Mouse (Mus musculus) heart, embryonic 12.5 days (tissue): ENCODE results near the gene Dcx. TPM values are rescaled to one million over a fixed set of nuclear protein-coding genes. Genes with fewer than 3 reads are reported as not detected.

ENCODE experiments used
- ATAC-seq: fragments of 200-750 bp; cut with Nextera tagmentation; 2 replicates; pipeline ENCODE4 v1.8.0; 2017; ENCODE audit warnings: moderate TSS enrichment, moderate library complexity; ENCODE audit not compliant: insufficient number of reproducible peaks, low FRiP score
- H3K27ac ChIP-seq: fragments of 300-500 bp; sonication (generic); 2 replicates; pipeline ENCODE4 v1.5.1; 2016; ENCODE audit warnings: mild to moderate bottlenecking, moderate library complexity; ENCODE audit not compliant: poor library complexity, severe bottlenecking
- H3K27me3 ChIP-seq: fragments of 300-500 bp; sonication (generic); replicated peaks from 2 replicates; pipeline ENCODE4 v1.6.1; 2016; ENCODE audit warnings: mild to moderate bottlenecking, moderate library complexity
- H3K36me3 ChIP-seq: fragments of 300-500 bp; sonication (generic); 2 replicates; pipeline ENCODE4 v1.6.1; 2016; ENCODE audit warnings: mild to moderate bottlenecking, moderate library complexity
- H3K4me1 ChIP-seq: fragments of 300-500 bp; sonication (generic); replicated peaks from 2 replicates; pipeline ENCODE4 v1.6.1; 2016; ENCODE audit warnings: mild to moderate bottlenecking
- H3K4me2 ChIP-seq: fragments of 300-500 bp; sonication (generic); 2 replicates; pipeline ENCODE4 v1.6.1; 2016; ENCODE audit warnings: mild to moderate bottlenecking, moderate library complexity
- H3K4me3 ChIP-seq: fragments of 300-500 bp; sonication (generic); 2 replicates; pipeline ENCODE4 v1.5.1; 2016; ENCODE audit warnings: mild to moderate bottlenecking
- H3K9ac ChIP-seq: fragments of 300-500 bp; sonication (generic); 2 replicates; pipeline ENCODE4 v1.6.1; 2016; ENCODE audit warnings: mild to moderate bottlenecking, moderate library complexity
- H3K9me3 ChIP-seq: fragments of 300-500 bp; sonication (generic); replicated peaks from 2 replicates; pipeline ENCODE4 v1.6.1; 2016; ENCODE audit warnings: mild to moderate bottlenecking, moderate library complexity
- WGBS: fragments of 180-500 bp; shearing (Covaris S2); methylation state at CpG from one replicate; pipeline ENCODE4 v1.1.7; 2016; 5-methylcytosine and 5-hydroxymethylcytosine counted together
- polyA plus RNA-seq: library from polyadenylated mRNA; unstranded; fragments of >200 nt; fragmentation: Nextera tagmentation; extraction: Ambion mirVana; gene quantifications from 2 replicates; pipeline ENCODE4 v1.2.1, GENCODE M21; 2016

The Dcx gene
- polyA plus RNA-seq, 1 experiment from 2014 or later, result 0.75 TPM

DNA sequence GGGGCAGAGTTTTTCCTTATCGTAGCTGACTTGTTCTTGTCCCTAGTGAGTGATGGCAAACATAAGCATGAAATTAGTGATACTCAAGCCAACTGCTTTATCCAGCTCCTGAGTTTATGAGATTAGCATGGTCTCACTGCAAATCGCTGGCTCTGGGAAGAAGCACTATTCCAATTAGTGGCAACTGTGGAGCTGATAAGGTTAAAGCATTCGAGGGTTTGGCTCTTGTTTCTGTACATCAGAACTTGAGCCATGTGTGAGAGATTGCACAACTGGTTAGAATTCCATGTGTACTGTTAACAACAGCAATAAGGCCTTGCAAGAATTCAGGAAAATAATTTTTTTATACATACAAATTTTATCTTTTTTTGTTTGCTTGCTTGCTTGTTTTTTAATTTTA lies 39.9 kb downstream of the Dcx start:
- 37% methylated on average over 3 of the region's 3 CpGs for WGBS
- H3K27me3 ChIP-seq, result no peaks in the 10 kb centered on the region
- H3K9ac ChIP-seq, result no peak overlapping the region
- no peak for ATAC-seq
- no peak overlapping the region for H3K27ac ChIP-seq
- H3K36me3 ChIP-seq, result no peaks in the 10 kb centered on the region
- H3K9me3 ChIP-seq, result no peaks in the 10 kb centered on the region
- no peak overlapping the region for H3K4me3 ChIP-seq
- H3K4me2 ChIP-seq, result no peak overlapping the region
- no peaks in the 10 kb centered on the region for H3K4me1 ChIP-seq

DNA sequence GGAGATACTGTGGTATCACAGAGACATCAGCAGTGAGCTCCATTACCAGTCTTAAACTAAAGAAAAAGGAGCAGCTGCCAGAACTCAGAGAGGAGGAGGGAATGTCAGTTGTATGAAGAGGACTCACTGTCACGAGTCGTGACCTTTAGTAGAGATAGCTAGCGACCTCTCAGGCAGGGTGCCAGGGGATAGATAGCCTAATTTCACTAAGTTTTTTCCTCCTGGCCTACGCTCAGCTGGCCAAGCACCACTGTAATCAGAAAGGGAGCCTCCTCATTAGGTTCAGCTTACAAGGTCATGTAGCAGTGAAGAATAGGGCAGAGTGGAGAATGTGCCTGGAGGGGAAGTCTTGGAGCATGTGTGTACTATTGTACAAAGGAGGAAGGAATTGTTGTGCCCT lies 47.3 kb downstream of the Dcx start:
- Histone ChIP-seq H3K36me3 (no peaks in the 10 kb centered on the region), H3K4me1 (peaks cover 13% of the 10 kb centered on the region; the same call in 1 of the 2 replicates)

DNA sequence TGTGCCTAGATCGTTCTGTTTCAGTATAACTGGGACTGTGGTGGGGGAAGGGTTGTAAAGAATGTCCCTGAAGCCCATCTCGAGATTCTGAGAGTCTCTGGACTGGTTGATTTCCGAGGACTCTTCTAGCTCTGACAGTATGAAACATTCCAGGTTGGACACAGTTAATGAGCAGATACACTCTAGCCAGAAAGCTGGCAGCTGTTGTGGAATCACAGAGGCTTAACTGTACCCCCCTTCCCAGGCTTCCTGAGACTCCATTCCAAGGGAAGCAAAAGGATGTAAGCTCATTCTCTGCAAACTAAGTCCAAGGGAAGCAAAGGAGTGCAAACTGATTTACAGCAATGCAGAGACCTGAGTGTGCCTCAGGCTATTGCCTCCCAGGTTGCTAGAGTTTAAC lies 48.2 kb downstream of the Dcx start:
- ATAC-seq, result peak; percentile 42; the same call in 1 of the 2 replicates
- no peak overlapping the region for H3K27ac ChIP-seq
- H3K9ac ChIP-seq, result no peak overlapping the region
- peaks cover 13% of the 10 kb centered on the region; the same call in 1 of the 2 replicates for H3K4me1 ChIP-seq
- H3K4me2 ChIP-seq, result no peak overlapping the region
- no peaks in the 10 kb centered on the region for H3K9me3 ChIP-seq
- no peaks in the 10 kb centered on the region for H3K36me3 ChIP-seq
- H3K4me3 ChIP-seq, result no peak overlapping the region
- H3K27me3 ChIP-seq, result no peaks in the 10 kb centered on the region
- WGBS, result 13% methylated on average over 3 of the region's 3 CpGs

More for the DNA sequence above, 47.3 kb downstream of the Dcx start:
- H3K4me2 ChIP-seq, result no peak overlapping the region
- no peak overlapping the region for H3K4me3 ChIP-seq
- no peaks in the 10 kb centered on the region for H3K27me3 ChIP-seq
- ATAC-seq, result peak; percentile 29; the same call in 1 of the 2 replicates
- H3K27ac ChIP-seq, result no peak overlapping the region
- H3K9ac ChIP-seq, result no peak overlapping the region
- H3K9me3 ChIP-seq, result no peaks in the 10 kb centered on the region
- 8% methylated on average over 4 of the region's 4 CpGs for WGBS

DNA sequence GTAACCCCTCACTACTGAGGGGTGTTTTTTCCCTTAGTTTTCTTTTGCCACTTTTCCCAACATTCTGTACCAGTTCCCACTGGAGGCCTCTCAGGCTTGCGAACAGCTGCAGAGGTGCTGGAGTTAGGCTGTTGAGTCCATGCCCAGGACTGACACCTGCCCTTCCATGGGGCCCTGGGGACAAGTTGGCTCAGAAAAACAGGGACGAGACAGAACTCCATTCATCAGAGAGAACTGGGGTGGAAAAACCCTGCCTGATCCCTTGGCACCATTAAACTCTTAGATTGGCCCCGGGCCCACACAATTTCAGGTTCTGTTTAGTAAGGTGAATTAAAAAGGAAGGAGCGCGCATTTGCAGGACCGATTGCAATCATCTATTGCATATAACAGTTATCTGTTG lies 48.8 kb downstream of the Dcx start:
- Histone ChIP-seq H3K9me3 (no peaks in the 10 kb centered on the region), H3K4me3 (no peak overlapping the region), H3K27ac (peak overlapping the region; percentile 51; the same call in 1 of the 2 replicates), H3K4me1 (peaks cover 13% of the 10 kb centered on the region; the same call in 1 of the 2 replicates), H3K9ac (no peak overlapping the region), H3K4me2 (no peak overlapping the region), H3K36me3 (no peaks in the 10 kb centered on the region), H3K27me3 (no peaks in the 10 kb centered on the region)
- 67% methylated on average over 6 of the region's 6 CpGs for WGBS
- no peak for ATAC-seq

DNA sequence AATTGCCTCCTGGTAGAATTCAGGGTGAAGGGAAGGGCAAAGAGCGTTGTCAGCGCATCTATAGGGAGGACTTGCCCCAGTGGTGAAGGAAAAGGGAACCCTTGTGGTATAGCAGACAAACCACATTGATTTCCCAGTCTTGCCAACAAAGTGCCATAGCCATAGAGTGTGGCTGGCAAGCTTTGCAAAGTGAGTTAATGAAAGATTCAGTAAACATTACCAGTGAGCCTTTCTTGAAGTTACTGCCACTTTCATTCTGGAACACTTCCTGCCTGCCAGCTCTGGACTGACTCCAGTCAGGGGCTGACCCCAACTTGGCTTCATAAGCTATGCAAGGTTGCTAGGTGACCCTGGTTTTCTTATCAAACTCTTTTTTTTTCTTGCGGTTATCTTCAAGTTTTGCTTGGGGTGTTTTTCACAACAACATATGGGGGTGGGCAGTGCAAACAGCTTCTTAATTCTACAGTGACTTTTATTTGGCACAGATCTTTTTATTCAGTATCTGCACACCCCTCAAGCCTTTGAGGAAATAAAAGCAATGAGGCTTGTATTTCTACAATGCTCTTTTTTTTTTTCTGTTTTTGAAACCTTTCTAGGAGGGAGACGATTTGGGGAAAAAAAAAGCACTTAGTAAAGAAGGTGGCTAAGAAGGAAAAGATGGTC lies 51.2 kb downstream of the Dcx start:
- H3K9me3 ChIP-seq, result no peaks in the 10 kb centered on the region
- ATAC-seq, result 0 out of 2 replicates have a peak, but pooled peaks have one; percentile 42
- H3K9ac ChIP-seq, result no peak overlapping the region
- WGBS, result 54% methylated on average over 4 of the region's 4 CpGs
- no peaks in the 10 kb centered on the region for H3K36me3 ChIP-seq
- no peak overlapping the region for H3K4me2 ChIP-seq
- H3K27ac ChIP-seq, result 0 out of 2 replicates have a peak overlapping the region, but pooled peaks have one; percentile 38
- H3K27me3 ChIP-seq, result no peaks in the 10 kb centered on the region
- no peak overlapping the region for H3K4me3 ChIP-seq
- H3K4me1 ChIP-seq, result peaks cover 13% of the 10 kb centered on the region; the same call in 1 of the 2 replicates

DNA sequence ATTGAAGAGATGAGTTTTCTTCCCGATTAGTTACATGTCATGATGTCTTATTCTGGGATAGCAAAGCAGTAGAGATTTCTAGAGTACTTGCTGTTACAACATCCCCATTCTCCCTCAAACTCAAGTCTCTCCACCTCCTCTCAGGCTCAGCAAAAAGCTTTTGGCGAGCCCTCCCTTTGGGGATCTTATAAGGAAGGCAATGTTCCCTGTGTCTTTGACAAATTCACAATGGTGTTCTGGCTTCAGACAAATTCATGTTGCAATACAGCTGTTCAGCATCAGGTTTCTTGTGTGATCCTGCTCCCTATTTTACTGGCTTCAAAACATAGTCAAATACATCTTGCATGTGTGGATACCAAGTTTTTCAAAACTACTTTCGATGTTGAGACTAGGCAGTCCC lies 53.5 kb downstream of the Dcx start:
- Histone ChIP-seq H3K9me3 (no peaks in the 10 kb centered on the region), H3K27me3 (no peaks in the 10 kb centered on the region), H3K27ac (no peak overlapping the region), H3K9ac (no peak overlapping the region), H3K36me3 (no peaks in the 10 kb centered on the region), H3K4me1 (peaks cover 3% of the 10 kb centered on the region; the same call in 1 of the 2 replicates), H3K4me2 (no peak overlapping the region), H3K4me3 (no peak overlapping the region)
- ATAC-seq, result no peak
- 76% methylated on average over 3 of the region's 3 CpGs for WGBS

DNA sequence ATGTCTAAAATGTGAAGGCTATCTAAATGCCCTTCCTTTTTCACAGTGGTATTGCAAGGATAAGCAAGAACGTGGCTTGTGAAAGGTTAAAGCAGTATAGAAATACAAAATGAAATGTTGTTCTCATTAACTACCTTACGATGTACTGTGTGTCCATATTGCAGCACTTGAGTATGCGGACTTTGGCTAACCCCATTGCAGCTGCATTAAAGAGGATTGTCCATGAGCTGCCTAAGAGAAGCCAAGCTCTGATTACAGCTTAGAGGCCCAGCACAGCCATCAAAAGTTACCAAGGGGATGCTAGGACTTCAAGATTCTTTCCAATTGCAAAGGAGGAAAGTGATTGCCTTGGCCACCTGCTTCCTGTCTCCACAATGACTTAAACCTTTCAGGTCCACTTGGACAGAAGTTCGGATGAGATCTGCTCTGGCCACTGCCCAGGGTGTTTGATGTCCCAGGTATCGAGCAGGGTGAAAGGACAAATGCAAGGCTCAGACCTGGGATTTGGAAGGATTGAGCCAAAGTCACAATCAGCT lies 65.9 kb downstream of the Dcx start:
- Histone ChIP-seq H3K36me3 (no peaks in the 10 kb centered on the region), H3K27me3 (no peaks in the 10 kb centered on the region), H3K27ac (no peak overlapping the region), H3K4me1 (no peaks in the 10 kb centered on the region), H3K9ac (no peak overlapping the region), H3K4me2 (no peak overlapping the region), H3K4me3 (no peak overlapping the region), H3K9me3 (no peaks in the 10 kb centered on the region)
- ATAC-seq, result no peak
- WGBS, result 76% methylated on average over 5 of the region's 5 CpGs

DNA sequence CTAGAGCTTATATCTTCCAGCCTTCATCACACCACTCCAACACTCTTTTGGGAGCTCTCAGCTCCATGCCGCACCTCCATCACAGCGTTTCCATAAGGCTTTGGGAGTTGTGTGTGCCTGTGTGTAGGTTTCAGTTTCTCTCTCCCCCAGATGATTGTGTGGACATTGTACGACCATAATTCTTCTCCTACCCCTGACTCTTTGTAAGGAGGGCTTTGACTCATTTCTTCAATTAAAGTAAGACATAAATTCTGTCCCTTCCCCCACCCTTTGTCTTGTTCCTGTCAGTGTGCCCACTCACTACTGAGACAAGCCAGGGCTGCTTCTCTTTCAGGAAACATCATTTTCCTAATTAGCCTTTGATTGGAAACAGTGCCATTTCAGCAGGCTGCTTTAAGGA lies 81.8 kb downstream of the Dcx start:
- H3K9me3 ChIP-seq, result no peaks in the 10 kb centered on the region
- H3K36me3 ChIP-seq, result no peaks in the 10 kb centered on the region
- no peak for ATAC-seq
- H3K4me3 ChIP-seq, result no peak overlapping the region
- H3K27ac ChIP-seq, result no peak overlapping the region
- WGBS, result 70% methylated on average over 3 of the region's 3 CpGs
- H3K4me1 ChIP-seq, result no peaks in the 10 kb centered on the region; the same call in 1 of the 2 replicates
- no peaks in the 10 kb centered on the region for H3K27me3 ChIP-seq
- no peak overlapping the region for H3K4me2 ChIP-seq
- no peak overlapping the region for H3K9ac ChIP-seq

DNA sequence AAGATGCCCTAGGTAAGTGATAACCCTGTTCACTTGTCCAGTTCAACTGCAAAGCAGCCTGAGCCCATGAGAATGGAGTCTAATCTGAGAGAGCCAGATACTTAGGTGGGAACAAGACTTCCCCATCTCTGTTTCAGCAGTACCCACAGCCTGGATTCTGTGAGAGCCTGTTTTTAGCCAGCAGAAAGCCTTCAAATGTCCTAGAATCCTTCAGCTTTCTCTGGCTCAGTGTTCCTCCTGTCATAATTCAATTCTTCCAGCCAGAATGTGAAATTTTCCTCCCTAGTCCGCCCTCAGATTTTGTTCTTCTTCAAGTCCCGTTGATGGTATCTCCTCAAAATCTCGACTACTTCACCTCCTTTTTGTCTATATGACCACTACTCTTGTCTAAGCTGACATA lies 83.1 kb downstream of the Dcx start:
- no peaks in the 10 kb centered on the region for H3K9me3 ChIP-seq
- H3K27me3 ChIP-seq, result no peaks in the 10 kb centered on the region
- no peak overlapping the region for H3K27ac ChIP-seq
- H3K4me3 ChIP-seq, result no peak overlapping the region
- ATAC-seq, result no peak
- 74% methylated on average over 3 of the region's 3 CpGs for WGBS
- no peaks in the 10 kb centered on the region; the same call in 1 of the 2 replicates for H3K4me1 ChIP-seq
- no peak overlapping the region for H3K4me2 ChIP-seq
- no peak overlapping the region for H3K9ac ChIP-seq
- H3K36me3 ChIP-seq, result no peaks in the 10 kb centered on the region

DNA sequence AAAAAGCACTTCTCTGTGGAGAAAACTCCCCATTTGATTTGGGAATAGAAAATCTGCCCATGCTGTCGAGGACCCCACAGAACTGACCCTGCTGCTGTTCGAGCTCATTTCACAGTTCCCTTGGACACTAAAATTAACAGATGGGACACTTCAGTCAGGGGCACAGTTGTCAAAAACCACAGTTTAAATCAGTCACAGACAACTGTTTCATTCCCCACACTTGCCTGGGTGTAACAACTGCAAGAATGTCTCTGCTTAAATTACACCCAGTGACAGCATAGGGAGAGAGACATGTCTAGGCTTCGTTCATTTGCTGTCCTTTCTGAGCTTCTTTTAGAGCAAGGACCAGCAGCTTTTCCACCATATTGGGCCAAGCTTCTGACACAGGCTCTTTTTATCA lies 86.5 kb downstream of the Dcx start:
- WGBS, result 61% methylated on average over 3 of the region's 3 CpGs
- no peak for ATAC-seq
- Histone ChIP-seq H3K4me1 (no peaks in the 10 kb centered on the region; the same call in 1 of the 2 replicates), H3K4me3 (no peak overlapping the region), H3K4me2 (no peak overlapping the region), H3K9me3 (no peaks in the 10 kb centered on the region), H3K27ac (no peak overlapping the region), H3K36me3 (no peaks in the 10 kb centered on the region), H3K27me3 (no peaks in the 10 kb centered on the region), H3K9ac (no peak overlapping the region)

DNA sequence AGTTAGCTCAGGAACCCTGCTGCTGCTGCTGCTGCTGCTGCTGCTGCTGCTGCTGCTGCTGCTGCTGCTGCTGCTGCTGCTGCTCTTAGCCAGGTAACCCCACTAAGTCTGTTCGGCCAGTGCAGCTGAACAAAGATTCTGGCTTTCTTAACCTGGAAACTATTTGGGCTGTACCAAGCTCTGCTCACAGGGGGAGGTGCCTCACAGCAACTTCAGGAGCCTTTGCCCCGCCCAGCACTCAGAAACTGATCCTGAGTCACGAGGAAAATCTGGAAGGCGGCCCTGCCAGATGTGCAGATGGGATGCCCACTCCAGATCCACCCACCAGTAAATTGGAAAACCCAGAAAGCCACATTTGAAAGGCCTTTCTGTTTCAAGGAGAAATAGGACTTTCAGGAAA lies 105.9 kb downstream of the Dcx start, which contains the start of gene Capn6:
Gene Capn6 (minus strand): TSS at position 203 of the 400 bp plus-strand sequence.
- 26% methylated on average over 4 of the region's 4 CpGs for WGBS
- Histone ChIP-seq H3K9me3 (no peaks in the 10 kb centered on the region), H3K4me2 (peak within 1 kb of the TSS; percentile 65), H3K9ac (peak within 1 kb of the TSS; percentile 61), H3K27ac (peak within 1 kb of the TSS; percentile 71), H3K4me3 (peak within 1 kb of the TSS; percentile 52), H3K27me3 (no peaks in the 10 kb centered on the region), H3K4me1 (0 out of 2 replicates have a peak, but pooled peaks cover 4% of the 10 kb centered on the region), H3K36me3 (no peaks in the 10 kb centered on the region)
- peak; percentile 53; the same call in 1 of the 2 replicates for ATAC-seq
